Mouse (Mus musculus): ENCODE data around the gene Fam178b. TPM values are rescaled to one million over a fixed set of nuclear protein-coding genes. Genes with fewer than 3 reads are reported as not detected.

Gene Fam178b
- polyA plus RNA-seq, 1 experiment from 2014 or later: not detected

DNA sequence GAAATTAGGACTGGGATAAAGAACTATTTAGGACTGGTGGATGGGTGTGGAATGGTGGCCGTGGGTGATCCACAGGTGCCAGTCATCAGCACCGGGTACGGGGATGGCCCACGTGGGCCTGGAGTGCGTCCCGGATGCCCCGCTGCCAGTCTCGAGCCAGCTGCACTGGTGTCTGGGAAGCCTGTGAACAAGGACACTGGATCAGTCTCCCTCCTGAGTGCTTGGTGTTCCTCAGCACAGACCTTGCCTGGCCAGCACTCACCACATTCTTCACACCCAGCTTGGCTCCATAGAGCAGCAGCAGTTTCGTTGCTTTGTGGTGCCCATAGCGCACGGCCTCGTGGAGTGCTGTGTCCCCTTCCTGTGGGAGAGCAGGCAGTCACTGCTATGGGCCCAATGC, 151.5 kb downstream of the Fam178b start:
- DNase-seq (ENCODE audit: low spot score) (no peak), ATAC-seq (replicated peaks; ENCODE audit: insufficient number of reproducible peaks, low FRiP score, low TSS enrichment, low read depth) (no peak)
- Histone ChIP-seq H3K4me2 (ENCODE audit: low read depth, low read length) (no peak overlapping the region), H3K9ac (replicated peaks; ENCODE audit: low read length) (no peak overlapping the region), H3K36me3 (replicated peaks; ENCODE audit: control insufficient read depth, insufficient read depth, low read depth, low read length) (no peaks in the 10 kb centered on the region), H3K27me3 (ENCODE audit: control insufficient read depth, insufficient read depth, low read length) (no peaks in the 10 kb centered on the region), H3K4me3 (ENCODE audit: low read depth, low read length) (no peak overlapping the region), H3K4me1 (ENCODE audit: control insufficient read depth, insufficient read depth, low read length) (no peaks in the 10 kb centered on the region), H3K27ac (replicated peaks; ENCODE audit: low read depth, low read length) (no peak overlapping the region), H3K9me3 (replicated peaks; ENCODE audit: control insufficient read depth, low read length) (no peaks in the 10 kb centered on the region)
- 85% methylated on average over 12 of the region's 12 CpGs for WGBS

DNA sequence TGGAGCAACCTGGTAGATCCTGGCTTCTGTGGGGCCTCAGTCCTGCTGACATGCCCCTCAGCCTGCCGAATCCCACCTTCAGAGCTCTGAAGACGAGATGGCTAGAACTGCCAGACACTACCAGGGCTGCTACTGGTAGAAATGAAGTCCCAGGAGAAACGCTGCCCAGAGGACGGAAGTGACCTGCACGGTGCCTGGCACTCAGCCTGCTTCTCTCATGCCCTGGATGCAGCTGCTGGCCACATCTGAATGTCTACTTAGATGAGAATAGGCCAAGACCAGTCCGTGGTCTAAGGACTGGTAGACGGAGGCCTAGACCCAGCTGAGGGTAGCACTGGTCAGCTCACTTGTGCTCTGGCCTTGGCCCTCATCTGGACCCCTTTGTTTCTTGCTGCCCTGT, 152.0 kb downstream of the Fam178b start:
- WGBS: 86% methylated on average over 7 of the region's 7 CpGs
- no peak for ATAC-seq (replicated peaks; ENCODE audit: insufficient number of reproducible peaks, low FRiP score, low TSS enrichment, low read depth)

GRCm38 (mm10) chr1:36530485-36530884, 152.5 kb downstream of the Fam178b start:
- no peaks in the 10 kb centered on the region for H3K4me1 ChIP-seq (ENCODE audit: control insufficient read depth, insufficient read depth, low read length)
- H3K27ac ChIP-seq (replicated peaks; ENCODE audit: low read depth, low read length): no peak overlapping the region
- no peak for ATAC-seq (replicated peaks; ENCODE audit: insufficient number of reproducible peaks, low FRiP score, low TSS enrichment, low read depth)
- no peaks in the 10 kb centered on the region for H3K9me3 ChIP-seq (replicated peaks; ENCODE audit: control insufficient read depth, low read length)
- H3K9ac ChIP-seq (replicated peaks; ENCODE audit: low read length): no peak overlapping the region
- DNase-seq (ENCODE audit: low spot score): no peak
- H3K4me2 ChIP-seq (ENCODE audit: low read depth, low read length): no peak overlapping the region
- H3K27me3 ChIP-seq (ENCODE audit: control insufficient read depth, insufficient read depth, low read length): no peaks in the 10 kb centered on the region
- no peak overlapping the region for H3K4me3 ChIP-seq (ENCODE audit: low read depth, low read length)
- no peaks in the 10 kb centered on the region; the same call in 1 of the 2 replicates for H3K36me3 ChIP-seq (replicated peaks; ENCODE audit: control insufficient read depth, insufficient read depth, low read depth, low read length)
- 79% methylated on average over 8 of the region's 8 CpGs for WGBS

More for the DNA sequence above, 152.0 kb downstream of the Fam178b start:
- H3K9me3 ChIP-seq (replicated peaks; ENCODE audit: control insufficient read depth, low read length): no peaks in the 10 kb centered on the region
- no peak for DNase-seq (ENCODE audit: low spot score)
- no peak overlapping the region for H3K27ac ChIP-seq (replicated peaks; ENCODE audit: low read depth, low read length)
- no peak overlapping the region for H3K4me3 ChIP-seq (ENCODE audit: low read depth, low read length)
- H3K36me3 ChIP-seq (replicated peaks; ENCODE audit: control insufficient read depth, insufficient read depth, low read depth, low read length): no peaks in the 10 kb centered on the region
- no peak overlapping the region for H3K9ac ChIP-seq (replicated peaks; ENCODE audit: low read length)
- H3K27me3 ChIP-seq (ENCODE audit: control insufficient read depth, insufficient read depth, low read length): no peaks in the 10 kb centered on the region
- H3K4me1 ChIP-seq (ENCODE audit: control insufficient read depth, insufficient read depth, low read length): no peaks in the 10 kb centered on the region
- H3K4me2 ChIP-seq (ENCODE audit: low read depth, low read length): no peak overlapping the region

DNA sequence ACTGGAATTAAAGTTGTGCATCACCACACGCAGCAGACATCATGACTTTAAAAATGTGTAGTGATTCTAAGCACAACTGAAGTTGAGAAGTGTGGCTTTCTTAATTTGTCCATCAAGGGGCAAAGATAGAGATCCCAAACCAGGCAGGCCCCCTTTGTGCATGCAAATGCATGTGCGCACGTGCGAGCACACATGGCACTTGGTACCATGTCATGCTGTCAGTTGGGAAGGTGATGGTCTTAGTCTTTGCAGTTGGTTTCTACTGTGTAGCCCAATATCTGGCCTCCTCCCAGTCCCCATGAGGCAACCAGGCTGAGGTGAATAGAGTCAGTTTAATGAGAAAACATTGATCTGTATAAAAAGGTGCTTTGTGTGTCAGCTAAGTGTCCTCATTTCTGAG, 153.1 kb downstream of the Fam178b start:
- no peak overlapping the region for H3K9ac ChIP-seq (replicated peaks; ENCODE audit: low read length)
- no peaks in the 10 kb centered on the region; the same call in 1 of the 2 replicates for H3K36me3 ChIP-seq (replicated peaks; ENCODE audit: control insufficient read depth, insufficient read depth, low read depth, low read length)
- no peak overlapping the region for H3K4me2 ChIP-seq (ENCODE audit: low read depth, low read length)
- WGBS: 93% methylated on average over 4 of the region's 4 CpGs
- no peak for ATAC-seq (replicated peaks; ENCODE audit: insufficient number of reproducible peaks, low FRiP score, low TSS enrichment, low read depth)
- H3K4me3 ChIP-seq (ENCODE audit: low read depth, low read length): no peak overlapping the region
- H3K27ac ChIP-seq (replicated peaks; ENCODE audit: low read depth, low read length): no peak overlapping the region
- DNase-seq (ENCODE audit: low spot score): no peak
- no peaks in the 10 kb centered on the region for H3K27me3 ChIP-seq (ENCODE audit: control insufficient read depth, insufficient read depth, low read length)
- H3K4me1 ChIP-seq (ENCODE audit: control insufficient read depth, insufficient read depth, low read length): no peaks in the 10 kb centered on the region
- H3K9me3 ChIP-seq (replicated peaks; ENCODE audit: control insufficient read depth, low read length): no peaks in the 10 kb centered on the region

- no peak overlapping the region for H3K9ac ChIP-seq (replicated peaks; ENCODE audit: low read length)
- ATAC-seq (replicated peaks; ENCODE audit: insufficient number of reproducible peaks, low FRiP score, low TSS enrichment, low read depth): no peak
- H3K27ac ChIP-seq (replicated peaks; ENCODE audit: low read depth, low read length): no peak overlapping the region
- H3K36me3 ChIP-seq (replicated peaks; ENCODE audit: control insufficient read depth, insufficient read depth, low read depth, low read length): no peaks in the 10 kb centered on the region; the same call in 1 of the 2 replicates
- DNase-seq (ENCODE audit: low spot score): no peak
- no peaks in the 10 kb centered on the region for H3K4me1 ChIP-seq (ENCODE audit: control insufficient read depth, insufficient read depth, low read length)
- no peak overlapping the region for H3K4me2 ChIP-seq (ENCODE audit: low read depth, low read length)
- H3K27me3 ChIP-seq (ENCODE audit: control insufficient read depth, insufficient read depth, low read length): no peaks in the 10 kb centered on the region
- H3K4me3 ChIP-seq (ENCODE audit: low read depth, low read length): no peak overlapping the region
- H3K9me3 ChIP-seq (replicated peaks; ENCODE audit: control insufficient read depth, low read length): no peaks in the 10 kb centered on the region
- WGBS: 88% methylated on average over 4 of the region's 4 CpGs
Observed at GRCm38 (mm10) chr1:36529274-36529673, 153.7 kb downstream of the Fam178b start.

GRCm38 (mm10) chr1:36528351-36528750, 154.6 kb downstream of the Fam178b start:
- ATAC-seq (replicated peaks; ENCODE audit: insufficient number of reproducible peaks, low FRiP score, low TSS enrichment, low read depth) (no peak), DNase-seq (ENCODE audit: low spot score) (peak; percentile 13)
- WGBS: 64% methylated on average over 1 of the region's 1 CpGs
- no peak overlapping the region for H3K4me2 ChIP-seq (ENCODE audit: low read depth, low read length)
- H3K4me3 ChIP-seq (ENCODE audit: low read depth, low read length): no peak overlapping the region
- no peaks in the 10 kb centered on the region for H3K27me3 ChIP-seq (ENCODE audit: control insufficient read depth, insufficient read depth, low read length)
- no peak overlapping the region for H3K27ac ChIP-seq (replicated peaks; ENCODE audit: low read depth, low read length)
- H3K9me3 ChIP-seq (replicated peaks; ENCODE audit: control insufficient read depth, low read length): no peaks in the 10 kb centered on the region
- H3K4me1 ChIP-seq (ENCODE audit: control insufficient read depth, insufficient read depth, low read length): no peaks in the 10 kb centered on the region
- no peaks in the 10 kb centered on the region; the same call in 1 of the 2 replicates for H3K36me3 ChIP-seq (replicated peaks; ENCODE audit: control insufficient read depth, insufficient read depth, low read depth, low read length)
- no peak overlapping the region for H3K9ac ChIP-seq (replicated peaks; ENCODE audit: low read length)

GRCm38 (mm10) chr1:36526903-36527302, 156.1 kb downstream of the Fam178b start:
- peaks cover under 1% of the 10 kb centered on the region for H3K36me3 ChIP-seq (replicated peaks; ENCODE audit: control insufficient read depth, insufficient read depth, low read depth, low read length)
- WGBS: 92% methylated on average over 10 of the region's 10 CpGs

GRCm38 (mm10) chr1:36525774-36526173, 157.2 kb downstream of the Fam178b start:
- Histone ChIP-seq H3K27ac (replicated peaks; ENCODE audit: low read depth, low read length) (no peak overlapping the region), H3K36me3 (replicated peaks; ENCODE audit: control insufficient read depth, insufficient read depth, low read depth, low read length) (peaks cover 6% of the 10 kb centered on the region), H3K4me2 (ENCODE audit: low read depth, low read length) (no peak overlapping the region), H3K4me3 (ENCODE audit: low read depth, low read length) (no peak overlapping the region), H3K27me3 (ENCODE audit: control insufficient read depth, insufficient read depth, low read length) (no peaks in the 10 kb centered on the region), H3K4me1 (ENCODE audit: control insufficient read depth, insufficient read depth, low read length) (no peaks in the 10 kb centered on the region), H3K9me3 (replicated peaks; ENCODE audit: control insufficient read depth, low read length) (no peaks in the 10 kb centered on the region), H3K9ac (replicated peaks; ENCODE audit: low read length) (no peak overlapping the region)
- WGBS: 88% methylated on average over 12 of the region's 12 CpGs
- DNase-seq (ENCODE audit: low spot score) (no peak), ATAC-seq (replicated peaks; ENCODE audit: insufficient number of reproducible peaks, low FRiP score, low TSS enrichment, low read depth) (no peak)

More at GRCm38 (mm10) chr1:36526903-36527302, 156.1 kb downstream of the Fam178b start:
- DNase-seq (ENCODE audit: low spot score): no peak
- no peak for ATAC-seq (replicated peaks; ENCODE audit: insufficient number of reproducible peaks, low FRiP score, low TSS enrichment, low read depth)
- Histone ChIP-seq H3K4me1 (ENCODE audit: control insufficient read depth, insufficient read depth, low read length) (no peaks in the 10 kb centered on the region), H3K4me2 (ENCODE audit: low read depth, low read length) (no peak overlapping the region), H3K4me3 (ENCODE audit: low read depth, low read length) (no peak overlapping the region), H3K27ac (replicated peaks; ENCODE audit: low read depth, low read length) (no peak overlapping the region), H3K27me3 (ENCODE audit: control insufficient read depth, insufficient read depth, low read length) (no peaks in the 10 kb centered on the region), H3K9ac (replicated peaks; ENCODE audit: low read length) (no peak overlapping the region), H3K9me3 (replicated peaks; ENCODE audit: control insufficient read depth, low read length) (no peaks in the 10 kb centered on the region)
